ENCODE assay signal across 15 mouse cellular contexts in the genomic region with DNA sequence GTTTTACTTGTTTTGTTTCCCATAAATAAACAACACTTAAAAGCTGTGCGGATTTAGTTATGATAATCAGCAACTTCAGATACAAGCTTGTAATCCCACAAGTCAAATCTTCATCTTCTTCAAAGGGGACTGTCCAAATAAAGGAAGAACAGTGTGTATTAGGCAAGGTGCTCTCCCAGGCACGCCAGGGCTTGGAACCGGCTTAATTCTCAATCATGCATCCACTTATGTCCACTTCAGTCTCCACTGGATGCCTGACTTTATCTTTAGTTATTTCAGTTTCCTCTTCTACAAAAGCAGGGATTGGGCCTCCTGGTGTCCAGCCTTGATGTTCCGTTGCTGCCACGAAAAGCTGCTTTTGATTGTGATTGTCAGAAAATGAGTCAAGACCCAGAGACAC.
"Had no signal": no experiment of that assay in that cellular context is flagged by ENCODE, and none has a peak within 500 bp of the region (broad histone marks: within the 10 kb centered on the region; RNA-seq: fewer than 3 reads in every experiment).

No protein-coding gene starts in this region.

- H3K9me3 ChIP-seq: kidney, embryonic 15.5 days; limb, embryonic 10.5 days; liver, embryonic 15.5 days; midbrain, embryonic 12.5 days; neural tube, embryonic 13.5 days had no signal

- ATAC-seq: midbrain, embryonic 16.5 days had no signal

- H3K27ac ChIP-seq: kidney, embryonic 15.5 days; left cerebral cortex, adult 2 months; limb, embryonic 10.5 days; liver, embryonic 15.5 days; macrophage; midbrain, embryonic 12.5 days; neural tube, embryonic 13.5 days had no signal

- H3K9ac ChIP-seq: kidney, embryonic 15.5 days; liver, embryonic 15.5 days; lung, embryonic 14.5 days; midbrain, embryonic 12.5 days; neural tube, embryonic 13.5 days had no signal

- DNase-seq: kidney, postnatal 14 days; lung, embryonic 14.5 days; retina, postnatal 1 day; spleen, adult 18-20 months; thymus, adult 18-20 months; thymus, postnatal 14 days had no signal

- H3K36me3 ChIP-seq: kidney, embryonic 15.5 days; limb, embryonic 10.5 days; liver, embryonic 15.5 days; midbrain, embryonic 12.5 days; neural tube, embryonic 13.5 days had no signal

- H3K4me1 ChIP-seq: kidney, embryonic 15.5 days; limb, embryonic 10.5 days; liver, embryonic 15.5 days; midbrain, embryonic 12.5 days; neural tube, embryonic 13.5 days had no signal

- H3K27me3 ChIP-seq: kidney, embryonic 15.5 days; liver, embryonic 15.5 days; midbrain, embryonic 12.5 days; neural tube, embryonic 13.5 days had no signal

- H3K4me3 ChIP-seq: kidney, embryonic 15.5 days; left cerebral cortex, adult 2 months; limb, embryonic 10.5 days; liver, embryonic 15.5 days; midbrain, embryonic 12.5 days; neural tube, embryonic 13.5 days had no signal

- H3K4me2 ChIP-seq: kidney, embryonic 15.5 days; liver, embryonic 11.5 days; liver, embryonic 15.5 days; lung, embryonic 14.5 days; midbrain, embryonic 12.5 days; neural tube, embryonic 13.5 days had no signal
